Mouse (Mus musculus) lung, adult 2 months (tissue): ENCODE measurements around the gene Palld.

Source experiments
- CTCF ChIP-seq: fragments of 200-500 bp; IDR thresholded peaks from 2 replicates; pipeline ENCODE4 v1.5.1; 2011; ENCODE audit warnings: mild to moderate bottlenecking, low read length, control low read depth; ENCODE audit not compliant: insufficient read depth
- POLR2A ChIP-seq: fragments of 200-500 bp; IDR thresholded peaks from 2 replicates; pipeline ENCODE4 v1.6.1; 2011; ENCODE audit warnings: low read depth, mild to moderate bottlenecking, control low read depth, low read length, borderline replicate concordance; ENCODE audit errors: extremely low read depth

DNA sequence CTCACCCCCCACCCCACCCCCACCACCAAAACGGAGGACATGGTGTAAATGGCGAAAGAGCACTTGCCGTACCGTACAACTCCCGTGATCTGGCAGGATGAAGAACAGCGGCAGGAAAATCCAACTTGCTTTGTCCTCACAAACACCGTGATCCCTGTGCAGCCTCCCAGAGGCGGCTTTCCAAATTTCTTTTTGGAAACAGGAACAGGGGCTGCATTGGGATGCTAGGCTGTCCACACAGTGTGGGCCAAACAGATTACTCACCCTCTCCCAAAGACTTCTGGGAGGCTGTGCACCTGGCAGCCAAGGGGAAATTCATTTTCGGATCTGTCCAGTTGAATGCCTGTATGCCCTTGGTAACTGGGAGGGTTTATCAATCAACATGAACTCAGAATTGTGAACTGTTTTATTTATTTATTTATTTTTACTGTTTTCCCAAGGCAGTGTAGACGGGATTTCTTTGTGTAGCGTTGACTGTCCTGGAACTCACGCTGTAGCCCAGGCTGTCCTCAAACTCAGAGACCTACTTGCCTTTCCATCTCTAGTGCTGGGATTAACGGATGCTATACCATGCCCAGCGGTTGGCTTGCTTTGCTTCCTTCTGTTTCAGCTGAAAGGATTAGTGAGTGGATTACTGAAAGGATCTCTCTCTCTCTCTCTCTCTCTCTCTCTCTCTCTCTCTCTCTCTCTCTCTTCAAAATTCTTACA is 422.1 kb downstream of the Palld start:
- TF ChIP-seq CTCF (no peak), POLR2A (no peak)
